Mouse (Mus musculus): ENCODE results near the gene Ces1f.

DNA sequence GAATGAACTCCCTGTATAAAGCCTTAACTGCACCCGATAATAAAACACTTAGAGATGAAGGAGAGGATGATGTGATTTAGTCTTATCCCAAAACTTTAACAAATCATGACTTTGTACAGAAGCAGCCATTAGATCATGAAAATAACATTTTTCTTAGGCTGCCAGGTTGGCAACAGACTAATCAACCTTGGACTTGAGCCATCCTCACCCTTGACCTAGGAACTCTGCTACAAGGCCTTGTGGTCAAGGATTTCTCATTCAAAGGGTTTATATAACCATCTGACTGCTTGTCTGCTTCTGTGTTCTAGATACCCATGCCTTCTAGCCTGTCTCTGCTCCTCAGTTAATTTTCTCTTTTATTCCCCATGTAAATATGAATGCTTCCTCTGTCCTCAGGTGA lies 44.8 kb downstream of the Ces1f start:
- TF ChIP-seq CTCF (conservative IDR thresholded peaks at IDR 0.05; ENCODE audit: low read length) (no peak), NANOG (IDR thresholded peaks at IDR 0.05; ENCODE audit: borderline replicate concordance, low read length) (no peak)

All from E14TG2a.4 (cell line).